8 mouse cellular contexts compared by ENCODE assay signal in genomic region chr17:87521622-87522151, GRCm38 (mm10).
DNase-seq lines count a peak whose midpoint lies in the region; ATAC-seq and TF ChIP-seq lines count a peak whose summit lies in the region.

No protein-coding gene starts in this region.

- ATAC-seq in midbrain, embryonic 12.5 days (ENCODE audit: low FRiP score, low read depth) = peak; percentile 41; the same call in 1 of the 2 replicates
- ATAC-seq in midbrain, embryonic 11.5 days (ENCODE audit: low FRiP score) = no peak; the same call in 1 of the 2 replicates
- ATAC-seq in hindbrain, embryonic 16.5 days = peak; percentile 61
- ATAC-seq in stomach, postnatal 0 days (ENCODE audit: low FRiP score, low TSS enrichment) = peak; percentile 41; the same call in 1 of the 2 replicates

- no peak overlapping the region for H3K9ac ChIP-seq in midbrain, embryonic 12.5 days (replicated peaks)
- no peak overlapping the region for H3K9ac ChIP-seq in midbrain, embryonic 11.5 days (ENCODE audit: low read length)
- H3K9ac ChIP-seq in hindbrain, embryonic 16.5 days (ENCODE audit: low read depth, low read length) = no peak overlapping the region
- peak overlapping the region; percentile 13; the same call in 1 of the 2 replicates for H3K9ac ChIP-seq in stomach, postnatal 0 days (ENCODE audit: low read length)

- no peak for TF ChIP-seq CTCF in stomach, postnatal 0 days (IDR thresholded peaks at IDR 0.05; ENCODE audit: low read depth)

- H3K4me1 ChIP-seq in midbrain, embryonic 12.5 days = peaks cover 19% of the 10 kb centered on the region
- peaks cover 10% of the 10 kb centered on the region for H3K4me1 ChIP-seq in midbrain, embryonic 11.5 days (ENCODE audit: control insufficient read depth, insufficient read depth, low read length)
- peaks cover 19% of the 10 kb centered on the region for H3K4me1 ChIP-seq in hindbrain, embryonic 16.5 days (ENCODE audit: control insufficient read depth, insufficient read depth, low read depth, low read length)
- H3K4me1 ChIP-seq in stomach, postnatal 0 days (replicated peaks; ENCODE audit: control insufficient read depth, insufficient read depth) = peaks cover 4% of the 10 kb centered on the region; the same call in 1 of the 2 replicates

- 32% methylated on average over 10 of the region's 10 CpGs for WGBS in midbrain, embryonic 12.5 days
- 36% methylated on average over 10 of the region's 10 CpGs for WGBS in midbrain, embryonic 11.5 days
- 28% methylated on average over 10 of the region's 10 CpGs for WGBS in hindbrain, embryonic 16.5 days
- 38% methylated on average over 10 of the region's 10 CpGs for WGBS in stomach, postnatal 0 days

- no peak overlapping the region for H3K4me3 ChIP-seq in midbrain, embryonic 12.5 days
- no peak overlapping the region for H3K4me3 ChIP-seq in midbrain, embryonic 11.5 days (ENCODE audit: low read depth, low read length)
- no peak overlapping the region for H3K4me3 ChIP-seq in hindbrain, embryonic 16.5 days (ENCODE audit: low read length)
- no peak overlapping the region for H3K4me3 ChIP-seq in stomach, postnatal 0 days (ENCODE audit: low read depth, low read length)

- peak; percentile 51 for DNase-seq in embryo, embryonic 11 days
- no peak for DNase-seq in embryo, embryonic 9.5 days (ENCODE audit: extremely low spot score)
- no peak for DNase-seq in midbrain, embryonic 11.5 days (ENCODE audit: low spot score, missing footprints)
- DNase-seq in stomach, postnatal 0 days (ENCODE audit: low spot score) = peak; percentile 67
- no peak for DNase-seq in layer of hippocampus, postnatal 14 days (ENCODE audit: low spot score in 2 of 2)
- no peak for DNase-seq in frontal cortex, postnatal 14 days (ENCODE audit: low spot score in 2 of 2)

- no peak for TF ChIP-seq EP300 in stomach, postnatal 0 days (optimal IDR thresholded peaks at IDR 0.05)

- H3K4me2 ChIP-seq in midbrain, embryonic 12.5 days (replicated peaks) = no peak overlapping the region
- H3K4me2 ChIP-seq in midbrain, embryonic 11.5 days = no peak overlapping the region
- no peak overlapping the region for H3K4me2 ChIP-seq in hindbrain, embryonic 16.5 days (ENCODE audit: low read length)
- H3K4me2 ChIP-seq in stomach, postnatal 0 days (replicated peaks; ENCODE audit: low read depth) = no peak overlapping the region

- no peaks in the 10 kb centered on the region for H3K36me3 ChIP-seq in midbrain, embryonic 12.5 days
- H3K36me3 ChIP-seq in midbrain, embryonic 11.5 days (ENCODE audit: control insufficient read depth, insufficient read depth, low read length) = no peaks in the 10 kb centered on the region
- H3K36me3 ChIP-seq in hindbrain, embryonic 16.5 days (ENCODE audit: control insufficient read depth, insufficient read depth, low read length) = no peaks in the 10 kb centered on the region
- no peaks in the 10 kb centered on the region for H3K36me3 ChIP-seq in stomach, postnatal 0 days (ENCODE audit: control insufficient read depth, insufficient read depth, low read length)

- H3K27ac ChIP-seq in midbrain, embryonic 12.5 days (replicated peaks) = peak overlapping the region; percentile 67
- no peak overlapping the region for H3K27ac ChIP-seq in midbrain, embryonic 11.5 days (ENCODE audit: low read depth, low read length)
- peak overlapping the region; percentile 71 for H3K27ac ChIP-seq in hindbrain, embryonic 16.5 days (ENCODE audit: low read depth, low read length)
- no peak overlapping the region for H3K27ac ChIP-seq in stomach, postnatal 0 days (replicated peaks)

- H3K9me3 ChIP-seq in midbrain, embryonic 12.5 days = no peaks in the 10 kb centered on the region
- H3K9me3 ChIP-seq in midbrain, embryonic 11.5 days (ENCODE audit: control insufficient read depth, low read length) = no peaks in the 10 kb centered on the region
- H3K9me3 ChIP-seq in hindbrain, embryonic 16.5 days (ENCODE audit: control insufficient read depth, low read length) = no peaks in the 10 kb centered on the region
- no peaks in the 10 kb centered on the region for H3K9me3 ChIP-seq in stomach, postnatal 0 days (ENCODE audit: control insufficient read depth, low read length)

- H3K27me3 ChIP-seq in midbrain, embryonic 12.5 days = no peaks in the 10 kb centered on the region
- H3K27me3 ChIP-seq in midbrain, embryonic 11.5 days (ENCODE audit: control insufficient read depth, insufficient read depth, low read length) = no peaks in the 10 kb centered on the region
- no peaks in the 10 kb centered on the region for H3K27me3 ChIP-seq in hindbrain, embryonic 16.5 days (replicated peaks; ENCODE audit: control insufficient read depth, insufficient read depth, low read length)
- no peaks in the 10 kb centered on the region for H3K27me3 ChIP-seq in stomach, postnatal 0 days (ENCODE audit: control insufficient read depth, insufficient read depth, low read length)

Comparison
In these comparisons a context has a peak if more than half of its experiments do, and no peak if none do; other contexts are left out.
1. DNase-seq: peak in embryo, embryonic 11 days (single experiment) and stomach, postnatal 0 days (single experiment); none in embryo, embryonic 9.5 days (single experiment), midbrain, embryonic 11.5 days (single experiment), layer of hippocampus, postnatal 14 days (0 of 2) and frontal cortex, postnatal 14 days (0 of 2).
2. H3K27ac ChIP-seq: peak in midbrain, embryonic 12.5 days (single experiment) and hindbrain, embryonic 16.5 days (single experiment); none in midbrain, embryonic 11.5 days (single experiment) and stomach, postnatal 0 days (single experiment).